Mouse (Mus musculus): ENCODE data around the gene Smok2a. TPM values are rescaled to one million over a fixed set of nuclear protein-coding genes. Genes with fewer than 3 reads are reported as not detected.
"Not testable (repeated sequence)": the region's sequence is repeated elsewhere in the genome, so short reads cannot be mapped to it uniquely, and the experiment has no call there.

The Smok2a gene
- polyA plus RNA-seq, 1 experiment from 2014 or later, result not detected

DNA sequence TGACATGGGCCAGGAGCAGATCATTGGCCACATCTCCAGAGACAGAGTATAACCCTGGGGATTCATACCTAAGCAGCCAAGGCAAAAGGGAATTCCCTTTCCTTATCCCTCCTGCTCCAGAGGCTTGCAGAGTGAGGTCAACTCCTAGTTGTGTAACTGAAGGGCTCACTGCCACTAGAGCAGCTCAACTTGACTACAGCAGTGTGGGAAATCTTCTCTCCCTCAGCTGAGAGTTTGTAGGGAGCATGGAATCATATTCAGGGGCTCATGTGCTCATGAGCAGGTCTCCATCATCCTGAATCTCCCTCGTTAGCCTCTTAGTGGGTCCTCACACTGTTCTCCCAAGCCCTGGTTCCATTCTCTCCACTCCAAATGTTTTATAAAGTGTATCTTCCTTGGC, 15.7 kb upstream of the Smok2a start:
- not testable (repeated sequence) for H3K27me3 ChIP-seq (ENCODE audit: control insufficient read depth, insufficient read depth, low read length); H3K4me2 ChIP-seq; H3K4me3 ChIP-seq (ENCODE audit: low read depth, low read length); H3K9ac ChIP-seq (ENCODE audit: low read length); H3K4me1 ChIP-seq (ENCODE audit: control insufficient read depth, insufficient read depth, low read length); ATAC-seq (ENCODE audit: low FRiP score); DNase-seq (ENCODE audit: low spot score, missing footprints); H3K36me3 ChIP-seq (ENCODE audit: control insufficient read depth, insufficient read depth, low read length); H3K27ac ChIP-seq (ENCODE audit: low read depth, low read length)
- peaks cover 39% of the 10 kb centered on the region for H3K9me3 ChIP-seq (ENCODE audit: control insufficient read depth, low read length)
- WGBS, result 100% methylated on average over 1 of the region's 1 CpGs

DNA sequence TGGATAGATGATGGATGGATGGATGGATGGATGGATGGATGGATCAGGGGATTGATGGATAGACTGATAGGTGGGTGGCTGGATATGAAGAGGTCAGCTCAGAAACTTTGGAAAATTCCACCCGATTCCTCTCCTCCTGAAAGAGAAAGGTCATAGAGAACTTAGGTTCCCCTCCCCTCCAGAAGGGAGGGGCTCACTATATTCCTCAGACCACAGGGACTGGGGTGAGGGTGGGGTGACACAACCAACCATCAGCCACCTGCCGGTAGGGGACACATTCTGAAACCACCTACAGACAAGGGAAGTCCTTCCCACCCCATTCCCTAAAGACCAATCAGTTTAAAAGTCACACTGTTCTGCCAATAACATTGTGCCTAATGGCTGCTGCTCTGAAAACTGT, 14.5 kb upstream of the Smok2a start:
- H3K27ac ChIP-seq (ENCODE audit: low read depth, low read length), result no peak overlapping the region
- ATAC-seq (ENCODE audit: low FRiP score), result peak; percentile 49
- no peak overlapping the region for H3K4me2 ChIP-seq
- no peaks in the 10 kb centered on the region for H3K27me3 ChIP-seq (ENCODE audit: control insufficient read depth, insufficient read depth, low read length)
- no peak overlapping the region for H3K4me3 ChIP-seq (ENCODE audit: low read depth, low read length)
- WGBS, result 87% methylated on average over 2 of the region's 2 CpGs
- H3K9ac ChIP-seq (ENCODE audit: low read length), result no peak overlapping the region
- H3K9me3 ChIP-seq (ENCODE audit: control insufficient read depth, low read length), result peaks cover 32% of the 10 kb centered on the region
- H3K4me1 ChIP-seq (ENCODE audit: control insufficient read depth, insufficient read depth, low read length), result no peaks in the 10 kb centered on the region
- H3K36me3 ChIP-seq (ENCODE audit: control insufficient read depth, insufficient read depth, low read length), result no peaks in the 10 kb centered on the region
- DNase-seq (ENCODE audit: low spot score, missing footprints), result no peak

DNA sequence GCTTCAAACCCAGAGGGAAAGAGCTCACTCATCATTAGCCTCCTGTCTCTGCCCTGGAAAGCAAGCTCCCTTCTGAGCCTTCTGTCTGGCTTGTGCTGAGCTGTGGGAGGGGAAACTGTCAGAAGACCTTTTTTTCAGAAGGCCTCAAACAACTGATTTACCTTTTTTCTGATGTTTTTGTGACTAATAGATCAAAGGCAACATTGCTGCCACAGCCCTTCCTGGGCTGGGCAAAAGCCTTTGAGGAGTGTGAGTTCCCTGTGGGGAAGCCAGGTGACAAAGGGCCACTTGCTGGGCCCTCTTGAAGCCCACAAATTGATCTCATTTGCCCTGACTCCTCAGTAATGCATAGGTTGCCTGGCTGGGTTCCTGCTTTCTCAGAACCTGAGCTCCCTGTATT, 12.5 kb upstream of the Smok2a start:
- not testable (repeated sequence) for H3K4me1 ChIP-seq (ENCODE audit: control insufficient read depth, insufficient read depth, low read length); ATAC-seq (ENCODE audit: low FRiP score); H3K4me3 ChIP-seq (ENCODE audit: low read depth, low read length); H3K4me2 ChIP-seq; H3K27me3 ChIP-seq (ENCODE audit: control insufficient read depth, insufficient read depth, low read length); H3K36me3 ChIP-seq (ENCODE audit: control insufficient read depth, insufficient read depth, low read length); H3K9ac ChIP-seq (ENCODE audit: low read length); DNase-seq (ENCODE audit: low spot score, missing footprints); H3K27ac ChIP-seq (ENCODE audit: low read depth, low read length)
- peaks cover 48% of the 10 kb centered on the region for H3K9me3 ChIP-seq (ENCODE audit: control insufficient read depth, low read length)

DNA sequence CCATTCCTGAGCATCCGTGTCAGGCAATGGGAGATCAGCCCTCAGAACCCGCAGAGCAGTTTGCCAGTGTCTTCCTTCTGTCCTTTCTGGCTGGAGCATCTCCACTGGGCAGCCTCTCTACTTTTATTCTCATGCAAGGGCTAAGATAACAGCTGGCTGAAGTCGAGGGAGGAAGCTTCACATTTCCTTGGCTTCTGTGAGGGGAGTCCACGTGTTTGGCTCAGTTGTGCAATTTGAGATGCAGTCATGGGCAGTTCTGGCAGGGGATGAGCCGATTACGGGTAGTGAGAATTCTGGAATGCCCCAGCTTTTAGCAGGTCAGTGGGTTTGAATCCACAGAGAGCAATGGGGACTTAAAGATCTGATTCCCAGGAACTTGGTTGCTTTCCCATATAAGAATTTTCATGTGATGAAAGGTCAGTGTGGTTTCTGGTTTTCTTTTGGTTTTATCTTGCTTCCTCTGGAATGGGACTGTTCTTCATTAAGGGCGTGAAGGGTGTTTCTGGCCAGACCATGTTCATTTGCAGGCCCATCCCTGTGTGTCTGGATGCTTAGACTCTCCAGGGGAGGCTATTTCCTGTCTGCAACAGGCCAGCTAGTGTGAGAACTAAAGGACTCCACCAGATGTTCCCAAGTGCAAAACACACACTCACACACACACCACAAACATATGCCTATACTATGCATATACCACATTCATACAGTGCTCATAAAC, 8.7 kb upstream of the Smok2a start:
- 0 out of 2 replicates have a peak, but pooled peaks cover 3% of the 10 kb centered on the region for H3K36me3 ChIP-seq (ENCODE audit: control insufficient read depth, insufficient read depth, low read length)
- H3K9me3 ChIP-seq (ENCODE audit: control insufficient read depth, low read length), result peaks cover 73% of the 10 kb centered on the region
- no peak overlapping the region for H3K27ac ChIP-seq (ENCODE audit: low read depth, low read length)
- H3K4me2 ChIP-seq, result no peak overlapping the region
- no peaks in the 10 kb centered on the region for H3K27me3 ChIP-seq (ENCODE audit: control insufficient read depth, insufficient read depth, low read length)
- H3K4me3 ChIP-seq (ENCODE audit: low read depth, low read length), result no peak overlapping the region
- WGBS, result 77% methylated on average over 7 of the region's 7 CpGs
- H3K4me1 ChIP-seq (ENCODE audit: control insufficient read depth, insufficient read depth, low read length), result no peaks in the 10 kb centered on the region
- DNase-seq (ENCODE audit: low spot score, missing footprints) (no peak), ATAC-seq (ENCODE audit: low FRiP score) (no peak)
- no peak overlapping the region for H3K9ac ChIP-seq (ENCODE audit: low read length)

- H3K9me3 ChIP-seq (ENCODE audit: control insufficient read depth, low read length), result peaks cover 83% of the 10 kb centered on the region
- WGBS, result 62% methylated on average over 4 of the region's 4 CpGs
- H3K4me1 ChIP-seq (ENCODE audit: control insufficient read depth, insufficient read depth, low read length), result no peaks in the 10 kb centered on the region
- DNase-seq (ENCODE audit: low spot score, missing footprints), result no peak
- no peak overlapping the region for H3K4me2 ChIP-seq
- no peak for ATAC-seq (ENCODE audit: low FRiP score)
- no peak overlapping the region for H3K27ac ChIP-seq (ENCODE audit: low read depth, low read length)
- no peak overlapping the region for H3K4me3 ChIP-seq (ENCODE audit: low read depth, low read length)
- 0 out of 2 replicates have a peak, but pooled peaks cover 3% of the 10 kb centered on the region for H3K36me3 ChIP-seq (ENCODE audit: control insufficient read depth, insufficient read depth, low read length)
- H3K27me3 ChIP-seq (ENCODE audit: control insufficient read depth, insufficient read depth, low read length), result no peaks in the 10 kb centered on the region
- H3K9ac ChIP-seq (ENCODE audit: low read length), result no peak overlapping the region
Measured at GRCm38 (mm10) chr17:13214169-13214568, 6.8 kb upstream of the Smok2a start.

GRCm38 (mm10) chr17:13215595-13215994, 5.4 kb upstream of the Smok2a start:
- H3K4me3 ChIP-seq (ENCODE audit: low read depth, low read length), result no peak overlapping the region
- no peaks in the 10 kb centered on the region for H3K4me1 ChIP-seq (ENCODE audit: control insufficient read depth, insufficient read depth, low read length)
- peaks cover 91% of the 10 kb centered on the region for H3K9me3 ChIP-seq (ENCODE audit: control insufficient read depth, low read length)
- ATAC-seq (ENCODE audit: low FRiP score) (no peak), DNase-seq (ENCODE audit: low spot score, missing footprints) (no peak)
- 0 out of 2 replicates have a peak, but pooled peaks cover 3% of the 10 kb centered on the region for H3K36me3 ChIP-seq (ENCODE audit: control insufficient read depth, insufficient read depth, low read length)
- no peaks in the 10 kb centered on the region for H3K27me3 ChIP-seq (ENCODE audit: control insufficient read depth, insufficient read depth, low read length)
- H3K9ac ChIP-seq (ENCODE audit: low read length), result no peak overlapping the region
- WGBS, result 85% methylated on average over 2 of the region's 2 CpGs
- H3K27ac ChIP-seq (ENCODE audit: low read depth, low read length), result no peak overlapping the region
- no peak overlapping the region for H3K4me2 ChIP-seq

DNA sequence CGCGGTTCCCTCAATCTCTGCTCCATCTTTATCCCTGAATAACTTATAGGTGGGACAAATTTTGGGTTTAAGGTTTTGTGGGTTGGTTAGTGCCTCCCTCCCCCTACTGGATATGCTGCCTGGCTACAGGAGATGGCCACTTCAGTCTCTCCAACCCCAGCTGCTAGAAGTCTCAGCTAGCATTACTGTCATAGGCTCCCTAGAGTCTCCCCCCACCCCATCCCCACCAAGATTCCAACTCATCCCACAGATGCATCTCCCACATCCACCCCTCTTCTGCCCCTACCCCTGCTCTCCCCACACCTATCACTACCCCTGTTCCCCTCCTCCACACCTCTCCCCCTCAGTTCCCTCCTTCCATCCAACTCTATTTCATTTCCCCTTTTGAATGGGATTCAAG, 933 bp downstream of the Smok2a start:
- peaks cover 73% of the 10 kb centered on the region for H3K9me3 ChIP-seq (ENCODE audit: control insufficient read depth, low read length)
- H3K9ac ChIP-seq (ENCODE audit: low read length); H3K36me3 ChIP-seq (ENCODE audit: control insufficient read depth, insufficient read depth, low read length); H3K27me3 ChIP-seq (ENCODE audit: control insufficient read depth, insufficient read depth, low read length); H3K27ac ChIP-seq (ENCODE audit: low read depth, low read length); ATAC-seq (ENCODE audit: low FRiP score); H3K4me3 ChIP-seq (ENCODE audit: low read depth, low read length); H3K4me2 ChIP-seq; H3K4me1 ChIP-seq (ENCODE audit: control insufficient read depth, insufficient read depth, low read length): not testable (repeated sequence)
- peak; percentile 68 for DNase-seq (ENCODE audit: low spot score, missing footprints)
- WGBS, result 82% methylated on average over 2 of the region's 2 CpGs

DNA sequence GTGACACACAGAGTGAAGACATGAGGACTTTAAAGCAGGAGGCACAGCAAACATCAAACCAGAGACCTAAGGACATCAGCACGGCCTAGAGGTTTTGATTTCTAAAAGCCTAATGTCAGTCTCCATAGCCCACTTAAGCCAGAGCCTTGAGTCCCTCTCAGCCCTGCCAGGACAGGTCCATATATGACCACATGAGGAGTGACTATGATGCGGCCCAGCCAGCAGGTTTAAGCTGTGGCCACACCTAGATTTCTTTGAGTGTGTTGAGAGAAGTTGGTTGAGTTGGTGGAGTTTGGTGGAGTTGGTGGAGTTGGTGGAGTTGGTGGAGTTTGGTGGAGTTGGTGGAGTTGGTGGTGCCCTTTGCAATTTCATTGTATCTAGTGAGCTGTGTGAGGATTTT, 9.0 kb downstream of the Smok2a start, which contains the start of gene Smok2b:
TSS of gene Smok2b (plus strand) at position 301 of the 400 bp plus-strand sequence.
- H3K27ac ChIP-seq (ENCODE audit: low read depth, low read length); DNase-seq (ENCODE audit: low spot score, missing footprints); H3K36me3 ChIP-seq (ENCODE audit: control insufficient read depth, insufficient read depth, low read length); H3K4me1 ChIP-seq (ENCODE audit: control insufficient read depth, insufficient read depth, low read length); H3K9ac ChIP-seq (ENCODE audit: low read length); H3K27me3 ChIP-seq (ENCODE audit: control insufficient read depth, insufficient read depth, low read length); ATAC-seq (ENCODE audit: low FRiP score); H3K4me2 ChIP-seq; H3K4me3 ChIP-seq (ENCODE audit: low read depth, low read length): not testable (repeated sequence)
- WGBS, result 79% methylated on average over 2 of the region's 2 CpGs
- H3K9me3 ChIP-seq (ENCODE audit: control insufficient read depth, low read length), result peaks cover 78% of the 10 kb centered on the region

- not testable (repeated sequence) for H3K4me3 ChIP-seq (ENCODE audit: low read depth, low read length); H3K4me1 ChIP-seq (ENCODE audit: control insufficient read depth, insufficient read depth, low read length); H3K4me2 ChIP-seq; H3K36me3 ChIP-seq (ENCODE audit: control insufficient read depth, insufficient read depth, low read length); H3K27me3 ChIP-seq (ENCODE audit: control insufficient read depth, insufficient read depth, low read length); H3K9ac ChIP-seq (ENCODE audit: low read length); H3K27ac ChIP-seq (ENCODE audit: low read depth, low read length); DNase-seq (ENCODE audit: low spot score, missing footprints)
- ATAC-seq (ENCODE audit: low FRiP score), result peak; percentile 22; the same call in 1 of the 2 replicates
- H3K9me3 ChIP-seq (ENCODE audit: control insufficient read depth, low read length), result peaks cover 41% of the 10 kb centered on the region
- WGBS, result 85% methylated on average over 4 of the region's 4 CpGs
Measured at GRCm38 (mm10) chr17:13239461-13239860, 18.5 kb downstream of the Smok2a start.

All from midbrain, embryonic 11.5 days (tissue).